Mouse (Mus musculus) erythroblast, embryonic 14.5 days (primary cell): Measurements from ENCODE around the gene Tnnc2.

Source experiments
- GATA1 ChIP-seq: IDR thresholded peaks from 2 replicates; pipeline ENCODE4 v1.6.1; 2012; ENCODE audit warnings: low read length, inconsistent platforms, mixed read lengths
- TAL1 ChIP-seq: IDR thresholded peaks from 3 replicates; pipeline ENCODE4 v1.6.1; 2012; ENCODE audit warnings: low read length, inconsistent platforms, mixed read lengths

DNA sequence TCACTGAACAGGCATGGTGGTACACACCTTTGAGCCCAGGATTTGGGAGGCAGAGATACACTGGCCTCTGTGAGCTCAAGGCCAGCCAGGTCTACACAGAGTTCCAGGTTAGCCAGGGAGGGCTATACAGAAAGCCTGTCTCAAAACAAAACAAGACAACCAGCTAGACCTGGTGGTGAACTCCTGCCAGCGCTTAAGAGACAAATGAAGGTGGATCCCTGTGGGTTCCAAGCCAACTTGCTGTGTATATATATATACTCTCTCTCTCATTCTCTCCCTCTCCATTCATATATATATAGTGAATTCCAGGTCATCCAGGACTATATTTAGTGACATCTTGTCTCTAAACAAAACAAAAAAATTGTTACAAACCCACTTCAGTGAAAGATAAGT is 24.1 kb upstream of the Tnnc2 start:
- TF ChIP-seq TAL1, result no peak
- no peak for TF ChIP-seq GATA1
